Mouse (Mus musculus) kidney, embryonic 15.5 days (tissue): Measurements from ENCODE around the gene Kif22. TPM values are rescaled to one million over a fixed set of nuclear protein-coding genes. Genes with fewer than 3 reads are reported as not detected.

ENCODE experiments used
- ATAC-seq: fragments of 200-750 bp; cut with Nextera tagmentation; replicated peaks from 2 replicates; pipeline ENCODE4 v1.8.0; 2017; ENCODE audit warnings: moderate TSS enrichment; ENCODE audit not compliant: low FRiP score
- H3K27ac ChIP-seq: fragments of 300-500 bp; sonication (generic); 2 replicates; pipeline ENCODE4 v1.5.1; 2015; ENCODE audit warnings: mild to moderate bottlenecking, inconsistent platforms
- H3K27me3 ChIP-seq: fragments of 300-500 bp; sonication (generic); 2 replicates; pipeline ENCODE4 v1.6.1; 2015; ENCODE audit warnings: inconsistent platforms
- H3K36me3 ChIP-seq: fragments of 300-500 bp; sonication (generic); 2 replicates; pipeline ENCODE4 v1.6.1; 2015; ENCODE audit warnings: inconsistent platforms
- H3K4me1 ChIP-seq: fragments of 300-500 bp; sonication (generic); 2 replicates; pipeline ENCODE4 v1.6.1; 2015; ENCODE audit warnings: inconsistent platforms
- H3K4me2 ChIP-seq: fragments of 300-500 bp; sonication (generic); 2 replicates; pipeline ENCODE4 v1.6.1; 2015; ENCODE audit warnings: moderate library complexity, mild to moderate bottlenecking, inconsistent platforms
- H3K4me3 ChIP-seq: fragments of 300-500 bp; sonication (generic); replicated peaks from 2 replicates; pipeline ENCODE4 v1.5.1; 2015; ENCODE audit warnings: mild to moderate bottlenecking, inconsistent platforms
- H3K9ac ChIP-seq: fragments of 300-500 bp; sonication (generic); 2 replicates; pipeline ENCODE4 v1.6.1; 2015; ENCODE audit warnings: mild to moderate bottlenecking, inconsistent platforms
- H3K9me3 ChIP-seq: fragments of 300-500 bp; sonication (generic); replicated peaks from 2 replicates; pipeline ENCODE4 v1.6.1; 2016; ENCODE audit warnings: inconsistent platforms
- WGBS: fragments of 180-500 bp; shearing (Covaris S2); methylation state at CpG from one replicate; pipeline ENCODE4 v1.1.7; 2015; ENCODE audit warnings: mixed read lengths; 5-methylcytosine and 5-hydroxymethylcytosine counted together
- polyA plus RNA-seq: library from polyadenylated mRNA; unstranded; fragments of >200 nt; fragmentation: Nextera tagmentation; extraction: Ambion mirVana; gene quantifications from 2 replicates; pipeline ENCODE4 v1.2.1, GENCODE M21; 2015

Gene Kif22
- polyA plus RNA-seq, 1 experiment from 2014 or later = 141 TPM

GRCm38 (mm10) chr7:127014320-127014719 lies 28.0 kb downstream of the Kif22 start, which contains the start of gene Mvp:
Gene Mvp, minus strand, starts transcription at chr7:127014621.
- H3K9me3 ChIP-seq = no peaks in the 10 kb centered on the region
- H3K4me2 ChIP-seq = peak within 1 kb of the TSS; percentile 92
- H3K27ac ChIP-seq = peak within 1 kb of the TSS; percentile 96
- no peaks in the 10 kb centered on the region for H3K27me3 ChIP-seq
- H3K9ac ChIP-seq = peak within 1 kb of the TSS; percentile 48
- WGBS = 22% methylated on average over 11 of the region's 11 CpGs
- peak within 1 kb of the TSS; percentile 54 for H3K4me3 ChIP-seq
- peaks cover 29% of the 10 kb centered on the region for H3K36me3 ChIP-seq
- peaks cover 59% of the 10 kb centered on the region for H3K4me1 ChIP-seq
- ATAC-seq = no peak

- peaks cover 59% of the 10 kb centered on the region for H3K4me1 ChIP-seq
- no peaks in the 10 kb centered on the region for H3K27me3 ChIP-seq
- no peak overlapping the region for H3K27ac ChIP-seq
- no peak overlapping the region for H3K4me3 ChIP-seq
- no peak for ATAC-seq
- 92% methylated on average over 6 of the region's 6 CpGs for WGBS
- peaks cover 29% of the 10 kb centered on the region for H3K36me3 ChIP-seq
- H3K9me3 ChIP-seq = no peaks in the 10 kb centered on the region
- H3K9ac ChIP-seq = no peak overlapping the region; the same call in 1 of the 2 replicates
- peak overlapping the region; percentile 92; the same call in 1 of the 2 replicates for H3K4me2 ChIP-seq
These were observed 28.9 kb downstream of the Kif22 start for GRCm38 (mm10) chr7:127013385-127013784.

GRCm38 (mm10) chr7:127012845-127013244 lies 29.4 kb downstream of the Kif22 start:
- H3K4me3 ChIP-seq = no peak overlapping the region
- peaks cover 29% of the 10 kb centered on the region for H3K36me3 ChIP-seq
- no peak overlapping the region for H3K9ac ChIP-seq
- H3K27me3 ChIP-seq = no peaks in the 10 kb centered on the region
- WGBS = 93% methylated on average over 10 of the region's 10 CpGs
- no peaks in the 10 kb centered on the region for H3K9me3 ChIP-seq
- H3K27ac ChIP-seq = no peak overlapping the region
- no peak overlapping the region for H3K4me2 ChIP-seq
- H3K4me1 ChIP-seq = peaks cover 57% of the 10 kb centered on the region
- ATAC-seq = no peak

- Histone ChIP-seq H3K9ac (no peak overlapping the region), H3K9me3 (no peaks in the 10 kb centered on the region), H3K4me1 (peaks cover 53% of the 10 kb centered on the region), H3K4me3 (no peak overlapping the region), H3K27ac (no peak overlapping the region), H3K4me2 (no peak overlapping the region), H3K27me3 (no peaks in the 10 kb centered on the region), H3K36me3 (peaks cover 29% of the 10 kb centered on the region)
- WGBS = 78% methylated on average over 6 of the region's 6 CpGs
- ATAC-seq = no peak
These were observed 29.9 kb downstream of the Kif22 start for GRCm38 (mm10) chr7:127012374-127012773.

GRCm38 (mm10) chr7:127011717-127012116 lies 30.6 kb downstream of the Kif22 start:
- no peak for ATAC-seq
- 80% methylated on average over 2 of the region's 2 CpGs for WGBS

GRCm38 (mm10) chr7:127011051-127011450 lies 31.2 kb downstream of the Kif22 start:
- H3K27me3 ChIP-seq = no peaks in the 10 kb centered on the region
- H3K36me3 ChIP-seq = peaks cover 29% of the 10 kb centered on the region
- no peaks in the 10 kb centered on the region for H3K9me3 ChIP-seq
- WGBS = 85% methylated on average over 2 of the region's 2 CpGs
- no peak overlapping the region for H3K9ac ChIP-seq
- no peak overlapping the region for H3K4me2 ChIP-seq
- H3K4me3 ChIP-seq = no peak overlapping the region
- no peak for ATAC-seq
- no peak overlapping the region for H3K27ac ChIP-seq
- peaks cover 51% of the 10 kb centered on the region for H3K4me1 ChIP-seq

More at GRCm38 (mm10) chr7:127011717-127012116, 30.6 kb downstream of the Kif22 start:
- Histone ChIP-seq H3K4me2 (no peak overlapping the region), H3K4me3 (no peak overlapping the region), H3K27ac (no peak overlapping the region), H3K9ac (no peak overlapping the region), H3K4me1 (peaks cover 53% of the 10 kb centered on the region), H3K9me3 (no peaks in the 10 kb centered on the region), H3K27me3 (no peaks in the 10 kb centered on the region), H3K36me3 (peaks cover 29% of the 10 kb centered on the region)

GRCm38 (mm10) chr7:127009307-127010085 lies 32.8 kb downstream of the Kif22 start:
- Histone ChIP-seq H3K27me3 (no peaks in the 10 kb centered on the region), H3K4me2 (no peak overlapping the region), H3K4me3 (no peak overlapping the region), H3K27ac (peak overlapping the region; percentile 89), H3K9ac (no peak overlapping the region), H3K36me3 (peaks cover 18% of the 10 kb centered on the region), H3K9me3 (no peaks in the 10 kb centered on the region), H3K4me1 (peaks cover 36% of the 10 kb centered on the region)
- 76% methylated on average over 17 of the region's 17 CpGs for WGBS
- ATAC-seq = no peak

GRCm38 (mm10) chr7:127008239-127009019 lies 33.8 kb downstream of the Kif22 start:
- ATAC-seq = peak; percentile 87
- H3K9me3 ChIP-seq = no peaks in the 10 kb centered on the region
- 43% methylated on average over 9 of the region's 9 CpGs for WGBS
- no peak overlapping the region for H3K4me3 ChIP-seq
- peak overlapping the region; percentile 37; the same call in 1 of the 2 replicates for H3K9ac ChIP-seq
- H3K27ac ChIP-seq = peak overlapping the region; percentile 89
- H3K4me2 ChIP-seq = no peak overlapping the region; the same call in 1 of the 2 replicates
- peaks cover 15% of the 10 kb centered on the region for H3K36me3 ChIP-seq
- H3K4me1 ChIP-seq = peaks cover 25% of the 10 kb centered on the region
- no peaks in the 10 kb centered on the region for H3K27me3 ChIP-seq

GRCm38 (mm10) chr7:127007313-127008024 lies 34.8 kb downstream of the Kif22 start:
- 85% methylated on average over 6 of the region's 6 CpGs for WGBS
- no peaks in the 10 kb centered on the region for H3K9me3 ChIP-seq
- ATAC-seq = no peak
- no peak overlapping the region for H3K4me2 ChIP-seq
- H3K36me3 ChIP-seq = peaks cover 5% of the 10 kb centered on the region
- H3K27me3 ChIP-seq = no peaks in the 10 kb centered on the region
- H3K4me1 ChIP-seq = peaks cover 20% of the 10 kb centered on the region
- no peak overlapping the region for H3K9ac ChIP-seq
- no peak overlapping the region for H3K27ac ChIP-seq
- H3K4me3 ChIP-seq = no peak overlapping the region

GRCm38 (mm10) chr7:127004122-127004875 lies 38.0 kb downstream of the Kif22 start:
- 87% methylated on average over 4 of the region's 4 CpGs for WGBS
- H3K27me3 ChIP-seq = no peaks in the 10 kb centered on the region

GRCm38 (mm10) chr7:127003620-127004019 lies 38.7 kb downstream of the Kif22 start:
- no peaks in the 10 kb centered on the region for H3K36me3 ChIP-seq
- no peak for ATAC-seq
- 91% methylated on average over 5 of the region's 5 CpGs for WGBS
- no peak overlapping the region for H3K4me3 ChIP-seq
- H3K27ac ChIP-seq = no peak overlapping the region
- peaks cover 5% of the 10 kb centered on the region for H3K4me1 ChIP-seq
- no peak overlapping the region for H3K9ac ChIP-seq
- no peak overlapping the region for H3K4me2 ChIP-seq
- no peaks in the 10 kb centered on the region for H3K9me3 ChIP-seq
- no peaks in the 10 kb centered on the region for H3K27me3 ChIP-seq

More at GRCm38 (mm10) chr7:127004122-127004875, 38.0 kb downstream of the Kif22 start:
- Histone ChIP-seq H3K4me3 (no peak overlapping the region), H3K36me3 (no peaks in the 10 kb centered on the region), H3K9ac (no peak overlapping the region), H3K9me3 (no peaks in the 10 kb centered on the region), H3K27ac (no peak overlapping the region), H3K4me2 (no peak overlapping the region), H3K4me1 (peaks cover 12% of the 10 kb centered on the region)
- ATAC-seq = no peak
